Mouse (Mus musculus) intestine, embryonic 14.5 days (tissue): ENCODE results near the gene Piga. TPM values are rescaled to one million over a fixed set of nuclear protein-coding genes. Genes with fewer than 3 reads are reported as not detected.
A peak's percentile ranks its signal among the peaks of the same experiment; 100 is the strongest.

ENCODE experiments used
- ATAC-seq: fragments of 200-750 bp; cut with Nextera tagmentation; replicated peaks from 2 replicates; pipeline ENCODE4 v1.8.0; 2017; ENCODE audit warnings: low read depth, moderate number of reproducible peaks, moderate TSS enrichment, moderate library complexity; ENCODE audit not compliant: low FRiP score, low TSS enrichment
- DNase-seq: peaks from one replicate; pipeline ENCODE4 v3.0.0-alpha.2; 2018; ENCODE audit warnings: low spot score
- H3K27ac ChIP-seq: fragments of 300-500 bp; sonication (generic); 2 replicates; pipeline ENCODE4 v1.5.1; 2014; ENCODE audit warnings: low read depth, mild to moderate bottlenecking, control low read depth
- H3K27me3 ChIP-seq: fragments of 300-500 bp; sonication (generic); replicated peaks from 2 replicates; pipeline ENCODE4 v1.6.1; 2014; ENCODE audit warnings: low read length, control low read depth; ENCODE audit not compliant: control insufficient read depth, insufficient read depth
- H3K36me3 ChIP-seq: fragments of 300-500 bp; sonication (generic); 2 replicates; pipeline ENCODE4 v1.6.1; 2014; ENCODE audit warnings: low read length, control low read depth; ENCODE audit not compliant: control insufficient read depth, insufficient read depth
- H3K4me1 ChIP-seq: fragments of 300-500 bp; sonication (generic); replicated peaks from 2 replicates; pipeline ENCODE4 v1.6.1; 2014; ENCODE audit warnings: low read length, control low read depth, mixed read lengths; ENCODE audit not compliant: control insufficient read depth, insufficient read depth
- H3K4me2 ChIP-seq: fragments of 300-500 bp; sonication (generic); 2 replicates; pipeline ENCODE4 v1.6.1; 2014; ENCODE audit warnings: low read length
- H3K4me3 ChIP-seq: fragments of 300-500 bp; sonication (generic); 2 replicates; pipeline ENCODE4 v1.5.1; 2014; ENCODE audit warnings: low read depth, low read length, control low read depth, mixed read lengths
- H3K9ac ChIP-seq: fragments of 300-500 bp; sonication (generic); 2 replicates; pipeline ENCODE4 v1.6.1; 2014; ENCODE audit warnings: mild to moderate bottlenecking, low read length
- H3K9me3 ChIP-seq: fragments of 300-500 bp; sonication (generic); 2 replicates; pipeline ENCODE4 v1.6.1; 2016; ENCODE audit warnings: low read length, control low read depth; ENCODE audit not compliant: control insufficient read depth
- WGBS: fragments of 180-500 bp; shearing (Covaris S2); extraction: QIAGEN DNeasy Blood & Tissue Kit; methylation state at CpG from one replicate; pipeline ENCODE4 v1.1.7; 2014; 5-methylcytosine and 5-hydroxymethylcytosine counted together
- polyA plus RNA-seq: library from polyadenylated mRNA; unstranded; fragments of >200 nt; fragmentation: Nextera tagmentation; extraction: Ambion mirVana; gene quantifications from 2 replicates; pipeline ENCODE4 v1.2.1, GENCODE M21; 2014

The Piga gene
- polyA plus RNA-seq, 1 experiment from 2014 or later: 20.4 TPM

- no peak for DNase-seq
- Histone ChIP-seq H3K4me3 (no peak overlapping the region), H3K9ac (no peak overlapping the region), H3K4me1 (no peaks in the 10 kb centered on the region), H3K27me3 (0 out of 2 replicates have a peak, but pooled peaks cover 7% of the 10 kb centered on the region), H3K36me3 (no peaks in the 10 kb centered on the region), H3K4me2 (no peak overlapping the region), H3K27ac (no peak overlapping the region), H3K9me3 (no peaks in the 10 kb centered on the region)
- no peak for ATAC-seq
Observed at GRCm38 (mm10) chrX:164405080-164405649, 14.4 kb upstream of the Piga start.

- ATAC-seq: no peak
- 67% methylated on average over 9 of the region's 9 CpGs for WGBS
- no peak overlapping the region for H3K27ac ChIP-seq
Observed at GRCm38 (mm10) chrX:164406133-164407022, 13.2 kb upstream of the Piga start.

GRCm38 (mm10) chrX:164408301-164408927, 11.2 kb upstream of the Piga start:
- 61% methylated on average over 3 of the region's 3 CpGs for WGBS

More at GRCm38 (mm10) chrX:164406133-164407022, 13.2 kb upstream of the Piga start:
- Histone ChIP-seq H3K4me2 (no peak overlapping the region), H3K9ac (no peak overlapping the region), H3K4me1 (no peaks in the 10 kb centered on the region), H3K4me3 (no peak overlapping the region), H3K9me3 (no peaks in the 10 kb centered on the region), H3K36me3 (no peaks in the 10 kb centered on the region), H3K27me3 (0 out of 2 replicates have a peak, but pooled peaks cover 7% of the 10 kb centered on the region)
- DNase-seq: no peak

GRCm38 (mm10) chrX:164410562-164410961, 9.0 kb upstream of the Piga start:
- no peak overlapping the region for H3K9ac ChIP-seq
- no peaks in the 10 kb centered on the region for H3K9me3 ChIP-seq
- 0 out of 2 replicates have a peak, but pooled peaks cover 7% of the 10 kb centered on the region for H3K27me3 ChIP-seq
- no peak overlapping the region for H3K4me2 ChIP-seq
- DNase-seq (no peak), ATAC-seq (peak; percentile 68; the same call in 1 of the 2 replicates)
- H3K4me1 ChIP-seq: no peaks in the 10 kb centered on the region
- H3K36me3 ChIP-seq: no peaks in the 10 kb centered on the region
- H3K27ac ChIP-seq: no peak overlapping the region
- H3K4me3 ChIP-seq: no peak overlapping the region
- 90% methylated on average over 1 of the region's 1 CpGs for WGBS

More at GRCm38 (mm10) chrX:164408301-164408927, 11.2 kb upstream of the Piga start:
- Histone ChIP-seq H3K4me3 (no peak overlapping the region), H3K9ac (no peak overlapping the region), H3K4me1 (no peaks in the 10 kb centered on the region), H3K4me2 (no peak overlapping the region), H3K36me3 (no peaks in the 10 kb centered on the region), H3K27ac (no peak overlapping the region), H3K9me3 (no peaks in the 10 kb centered on the region), H3K27me3 (0 out of 2 replicates have a peak, but pooled peaks cover 7% of the 10 kb centered on the region)
- DNase-seq: no peak
- ATAC-seq: no peak

GRCm38 (mm10) chrX:164416803-164417202, 2.8 kb upstream of the Piga start:
- Histone ChIP-seq H3K4me2 (no peak overlapping the region), H3K27ac (no peak overlapping the region), H3K9ac (no peak overlapping the region), H3K4me3 (no peak overlapping the region), H3K4me1 (no peaks in the 10 kb centered on the region), H3K27me3 (no peaks in the 10 kb centered on the region), H3K36me3 (no peaks in the 10 kb centered on the region), H3K9me3 (no peaks in the 10 kb centered on the region)
- ATAC-seq (no peak), DNase-seq (no peak)
- WGBS: 88% methylated on average over 2 of the region's 2 CpGs

GRCm38 (mm10) chrX:164418008-164418407, 1.6 kb upstream of the Piga start:
- Histone ChIP-seq H3K4me3 (no peak overlapping the region), H3K9me3 (no peaks in the 10 kb centered on the region), H3K36me3 (0 out of 2 replicates have a peak, but pooled peaks cover 6% of the 10 kb centered on the region), H3K4me2 (no peak overlapping the region), H3K27ac (no peak overlapping the region), H3K27me3 (no peaks in the 10 kb centered on the region), H3K4me1 (no peaks in the 10 kb centered on the region), H3K9ac (no peak overlapping the region)
- DNase-seq: no peak
- ATAC-seq: no peak

GRCm38 (mm10) chrX:164419955-164420354, 368 bp downstream of the Piga start:
- Histone ChIP-seq H3K9me3 (no peaks in the 10 kb centered on the region), H3K27me3 (no peaks in the 10 kb centered on the region), H3K4me1 (no peaks in the 10 kb centered on the region), H3K4me2 (peak overlapping the region; percentile 45), H3K36me3 (0 out of 2 replicates have a peak, but pooled peaks cover 13% of the 10 kb centered on the region), H3K27ac (peak overlapping the region; percentile 40; the same call in 1 of the 2 replicates), H3K4me3 (peak overlapping the region; percentile 43), H3K9ac (peak overlapping the region; percentile 50)
- no peak for ATAC-seq
- 17% methylated on average over 13 of the region's 13 CpGs for WGBS
- DNase-seq: no peak

- 34% methylated on average over 3 of the region's 3 CpGs for WGBS
Observed at GRCm38 (mm10) chrX:164420518-164420917, 931 bp downstream of the Piga start.

More at GRCm38 (mm10) chrX:164420518-164420917, 931 bp downstream of the Piga start:
- Histone ChIP-seq H3K9me3 (no peaks in the 10 kb centered on the region), H3K4me2 (peak overlapping the region; percentile 45), H3K4me3 (peak overlapping the region; percentile 43), H3K27me3 (no peaks in the 10 kb centered on the region), H3K27ac (no peak overlapping the region), H3K9ac (peak overlapping the region; percentile 50), H3K4me1 (no peaks in the 10 kb centered on the region), H3K36me3 (0 out of 2 replicates have a peak, but pooled peaks cover 13% of the 10 kb centered on the region)
- no peak for DNase-seq
- ATAC-seq: no peak
